Mouse (Mus musculus) granulocyte monocyte progenitor cell, adult 5-6 weeks (primary cell): Measurements from ENCODE around the gene Fchsd2. TPM values are rescaled to one million over a fixed set of nuclear protein-coding genes. Genes with fewer than 3 reads are reported as not detected.

Experiments used
- ATAC-seq: replicated peaks from 2 replicates; pipeline ENCODE4 v1.8.0; 2016; ENCODE audit warnings: mild to moderate bottlenecking, moderate TSS enrichment, inconsistent platforms; ENCODE audit not compliant: poor library complexity, severe bottlenecking
- total RNA-seq, 2 experiments: library from RNA; stranded (forward) in 1 of 2; stranded (reverse) in 1 of 2; fragments of 200-712, 200-1000 nt in 1 of 2; fragments of >200 nt in 1 of 2; fragmentation: Nextera tagmentation in 1 of 2; gene quantifications; 2 replicates each; pipeline ENCODE4 v1.2.3; 2014 to 2017

Gene Fchsd2
- total RNA-seq, 2 experiments from 2014 or later, result 43.5 to 45.6 TPM

DNA sequence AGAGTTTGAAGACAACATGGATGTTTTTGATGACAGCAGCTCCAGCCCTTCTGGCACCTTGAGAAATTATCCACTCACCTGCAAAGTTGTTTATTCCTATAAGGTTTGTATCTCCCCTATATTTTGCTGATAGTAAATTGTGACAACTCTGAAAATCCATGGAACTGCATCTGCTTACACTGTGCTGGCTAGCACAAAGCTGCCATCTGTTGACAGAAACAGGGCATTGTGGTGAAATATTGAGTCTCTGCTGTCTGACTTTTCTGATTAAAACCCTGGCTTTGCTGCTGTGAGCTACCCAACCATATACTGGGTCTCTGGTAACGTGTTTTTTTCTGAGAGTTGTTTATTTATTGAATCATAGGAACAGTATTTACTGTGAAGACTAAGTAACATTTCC lies 178.9 kb downstream of the Fchsd2 start:
- no peak for ATAC-seq

DNA sequence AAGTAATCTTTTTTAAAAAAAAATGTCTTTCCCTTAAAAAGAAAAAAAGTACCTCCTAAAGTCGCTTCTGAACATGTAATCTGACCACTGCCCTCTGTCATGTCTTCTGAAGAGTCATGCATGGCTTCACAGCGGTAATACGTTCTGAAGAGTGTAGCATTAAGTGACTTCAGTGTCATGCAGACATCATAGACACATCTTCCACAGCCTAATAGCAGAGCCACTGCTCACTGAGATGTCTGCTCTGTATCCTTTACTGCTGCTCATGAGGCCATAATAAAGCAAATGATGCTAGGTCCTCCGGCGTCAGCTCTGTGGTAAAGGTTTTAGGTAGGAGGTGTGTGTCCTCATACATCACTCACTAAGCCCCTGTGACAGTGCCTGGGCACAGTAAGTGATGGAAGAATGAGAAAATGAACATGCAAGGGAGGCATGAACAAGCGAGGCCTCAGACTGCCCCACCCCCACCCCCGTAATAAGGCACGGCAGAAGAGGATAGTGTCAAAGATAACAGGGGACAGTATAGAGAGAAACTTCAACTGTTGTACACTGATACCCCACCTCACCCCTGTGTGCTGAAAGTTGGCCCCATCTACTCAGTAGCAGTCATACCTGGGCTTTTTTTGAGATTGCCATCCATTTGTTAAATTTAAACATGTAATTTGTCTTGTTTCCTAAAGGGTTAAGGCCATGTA lies 179.9 kb downstream of the Fchsd2 start:
- no peak for ATAC-seq

GRCm38 (mm10) chr7:101282721-101283120 lies 190.1 kb downstream of the Fchsd2 start:
- no peak for ATAC-seq

DNA sequence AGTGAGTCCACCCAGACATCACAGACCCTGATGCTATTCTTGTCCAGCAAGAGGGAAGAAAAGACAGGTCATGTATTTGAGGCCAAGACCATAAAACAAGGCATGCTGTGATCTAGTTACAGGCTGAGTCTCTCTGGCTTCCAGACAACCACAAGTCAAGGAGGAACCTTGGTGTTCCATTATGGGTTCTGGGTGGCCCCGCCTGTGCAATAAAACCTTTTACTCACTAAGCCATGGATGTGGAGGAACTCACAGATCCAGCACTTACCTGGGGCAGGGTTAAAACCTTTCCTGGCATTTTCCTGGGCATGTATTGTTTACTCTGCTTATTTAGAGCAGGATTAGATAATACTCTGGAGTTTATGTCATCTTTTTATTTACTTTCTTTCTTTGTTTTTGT lies 191.8 kb downstream of the Fchsd2 start:
- ATAC-seq, result no peak

DNA sequence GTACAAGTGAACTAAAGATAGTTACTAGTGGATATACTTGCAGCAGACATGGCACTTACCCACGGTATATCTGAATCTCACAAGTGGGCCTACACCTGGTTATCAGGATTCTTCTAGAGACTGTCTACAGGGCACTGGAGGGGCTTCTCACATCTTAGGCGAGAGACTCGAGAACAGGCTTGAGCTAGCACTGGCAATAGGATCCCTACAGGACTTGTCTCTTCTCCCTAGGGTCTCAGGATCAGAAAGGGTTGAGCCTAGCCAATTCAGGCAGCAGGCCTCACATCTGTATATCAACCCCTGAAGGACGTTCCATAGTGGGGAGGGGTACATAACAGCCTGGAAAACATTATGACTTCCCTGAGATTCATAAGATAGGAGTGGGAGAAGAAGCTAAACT lies 194.2 kb downstream of the Fchsd2 start:
- ATAC-seq, result no peak

- ATAC-seq, result no peak
Observed at GRCm38 (mm10) chr7:101287820-101288219, 195.2 kb downstream of the Fchsd2 start.

DNA sequence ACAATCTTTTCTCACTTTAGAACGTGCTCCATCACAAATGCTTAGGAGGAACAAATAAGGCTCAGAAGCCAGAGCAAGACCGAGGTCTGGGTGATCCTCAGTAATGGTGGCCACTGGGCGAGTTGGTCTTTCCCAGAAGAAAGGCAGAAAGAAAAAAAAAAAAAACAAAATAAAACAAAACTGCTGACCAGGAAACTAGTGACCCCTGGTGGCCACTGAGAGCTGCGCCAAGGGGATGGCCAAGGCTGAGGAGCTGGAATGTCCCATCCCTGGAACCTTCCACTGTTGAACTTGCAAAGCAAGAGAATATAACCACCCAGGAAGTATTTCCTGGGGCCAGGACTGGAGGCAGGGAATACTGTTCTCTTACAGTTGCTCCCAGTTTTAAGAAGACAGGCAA lies 195.8 kb downstream of the Fchsd2 start:
- peak; percentile 53 for ATAC-seq

- ATAC-seq, result no peak
Observed at GRCm38 (mm10) chr7:101290401-101290800, 197.7 kb downstream of the Fchsd2 start.

- no peak for ATAC-seq
Observed at GRCm38 (mm10) chr7:101291211-101291610, 198.5 kb downstream of the Fchsd2 start.

GRCm38 (mm10) chr7:101291641-101292040 lies 199.0 kb downstream of the Fchsd2 start:
- ATAC-seq, result no peak

DNA sequence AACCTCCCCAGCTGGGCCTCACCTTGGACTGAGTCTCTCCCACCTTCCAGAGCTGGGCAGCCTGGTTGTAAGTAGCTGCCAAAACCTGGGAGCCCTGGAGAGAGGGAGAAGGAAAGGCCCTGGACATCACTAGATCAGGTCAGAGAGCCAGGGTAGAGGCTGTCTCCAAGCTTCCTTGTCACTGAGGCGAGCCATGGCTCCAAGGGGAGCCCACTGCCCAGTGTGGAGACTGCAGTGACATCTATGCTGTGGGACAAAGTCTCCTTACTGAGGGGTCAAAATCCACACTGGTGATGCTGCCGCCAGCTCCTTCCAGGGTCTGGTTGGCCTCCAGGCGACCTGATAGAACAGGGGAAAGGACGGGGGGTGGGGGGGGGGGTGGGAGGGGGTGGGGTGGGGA lies 199.4 kb downstream of the Fchsd2 start:
- no peak for ATAC-seq

DNA sequence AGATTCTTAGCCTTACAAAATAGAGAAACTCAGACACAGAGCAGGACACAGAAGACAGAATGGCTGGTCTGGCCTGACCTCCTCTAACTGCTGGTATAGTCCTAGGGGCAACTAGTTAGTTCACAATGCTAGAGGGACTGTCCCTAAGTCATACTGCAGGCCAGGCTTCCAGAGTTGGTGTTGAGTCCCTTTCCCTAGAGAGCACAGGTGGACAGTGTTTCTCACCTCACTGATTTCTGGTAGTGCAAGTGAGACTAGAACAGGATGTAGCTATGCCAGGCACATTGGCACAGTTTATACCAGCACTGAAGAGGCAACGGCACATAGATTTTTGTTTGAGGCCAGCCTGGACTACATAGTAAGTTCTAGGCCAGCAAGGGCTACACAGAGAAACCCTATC lies 200.0 kb downstream of the Fchsd2 start:
- no peak for ATAC-seq

GRCm38 (mm10) chr7:101293138-101293537 lies 200.5 kb downstream of the Fchsd2 start:
- ATAC-seq, result no peak

GRCm38 (mm10) chr7:101293611-101294010 lies 200.9 kb downstream of the Fchsd2 start:
- ATAC-seq, result no peak

GRCm38 (mm10) chr7:101295438-101295837 lies 202.8 kb downstream of the Fchsd2 start:
- no peak for ATAC-seq

DNA sequence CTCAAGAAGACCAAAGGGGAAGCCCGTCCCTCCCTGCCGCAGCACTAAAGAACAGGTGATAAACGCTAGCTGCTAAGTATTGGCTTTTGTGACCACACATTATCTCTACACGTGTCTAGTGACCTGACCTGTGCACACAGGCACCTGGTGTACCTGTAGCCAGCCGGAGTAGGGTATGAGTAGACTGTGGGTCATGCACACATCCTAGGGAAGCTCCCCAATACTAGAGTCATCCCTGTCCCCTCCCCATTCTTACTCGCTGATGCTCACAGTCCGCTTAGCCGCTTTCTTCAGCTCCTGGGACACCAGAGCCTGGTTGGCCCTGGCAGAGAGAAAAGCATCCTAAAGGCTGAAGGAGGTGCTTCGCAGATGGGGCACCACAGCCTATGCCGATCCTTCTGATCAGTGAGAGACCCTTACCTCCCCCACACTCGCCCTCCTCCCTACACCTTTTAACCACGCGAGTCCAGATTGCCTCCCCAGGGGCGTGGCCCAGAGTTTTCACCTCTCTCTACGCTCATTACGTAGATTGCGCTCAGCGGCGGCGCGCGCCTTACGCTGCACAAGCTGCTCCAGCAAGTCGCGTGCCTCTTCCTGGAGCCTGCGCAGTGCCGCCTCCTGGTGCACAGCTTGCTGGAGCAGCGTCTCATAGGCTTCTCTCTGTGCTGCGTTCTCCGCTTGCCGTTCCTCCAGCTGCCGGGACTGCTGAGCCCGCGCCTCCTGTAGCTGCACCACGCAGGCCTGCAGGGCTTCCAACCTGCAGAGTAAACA lies 203.8 kb downstream of the Fchsd2 start:
- ATAC-seq, result peak; percentile 66

DNA sequence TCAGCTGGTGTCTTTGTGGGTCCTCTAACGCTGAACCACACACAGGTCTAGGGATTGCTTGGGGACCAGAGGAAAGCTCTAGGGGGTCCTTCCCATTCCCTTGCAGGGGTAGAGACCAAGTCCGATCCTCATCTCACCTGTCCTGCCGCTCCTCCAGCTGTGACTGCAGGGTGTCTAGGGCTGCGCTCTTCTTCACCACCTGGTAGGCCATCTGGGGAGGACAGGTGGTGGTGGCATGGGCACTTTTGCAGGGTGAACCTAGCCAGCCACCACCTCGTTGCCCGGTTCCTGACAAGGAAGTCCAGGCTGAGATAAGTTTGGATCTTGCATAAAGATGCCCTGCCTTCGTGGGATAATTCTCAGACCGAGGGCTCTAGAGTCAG lies 204.4 kb downstream of the Fchsd2 start:
- ATAC-seq, result no peak

DNA sequence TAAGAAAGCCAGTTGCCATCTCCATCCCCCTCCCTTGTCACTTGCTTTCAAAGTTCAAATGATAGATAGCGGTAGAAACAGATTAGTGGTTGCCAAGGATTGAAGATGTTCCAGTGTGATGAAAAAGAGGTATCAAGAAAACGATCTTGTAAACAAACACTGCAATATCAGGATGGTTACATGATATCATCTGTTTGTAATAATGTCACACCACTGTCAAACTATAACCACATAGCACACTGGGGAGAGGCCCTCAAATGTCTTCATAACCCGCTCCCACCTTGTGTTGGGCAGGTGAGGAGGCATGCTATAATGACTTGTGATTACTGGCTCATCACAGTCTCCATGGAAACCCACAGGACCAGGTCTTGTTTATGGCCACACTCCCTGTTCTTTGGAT lies 205.7 kb downstream of the Fchsd2 start:
- no peak for ATAC-seq

DNA sequence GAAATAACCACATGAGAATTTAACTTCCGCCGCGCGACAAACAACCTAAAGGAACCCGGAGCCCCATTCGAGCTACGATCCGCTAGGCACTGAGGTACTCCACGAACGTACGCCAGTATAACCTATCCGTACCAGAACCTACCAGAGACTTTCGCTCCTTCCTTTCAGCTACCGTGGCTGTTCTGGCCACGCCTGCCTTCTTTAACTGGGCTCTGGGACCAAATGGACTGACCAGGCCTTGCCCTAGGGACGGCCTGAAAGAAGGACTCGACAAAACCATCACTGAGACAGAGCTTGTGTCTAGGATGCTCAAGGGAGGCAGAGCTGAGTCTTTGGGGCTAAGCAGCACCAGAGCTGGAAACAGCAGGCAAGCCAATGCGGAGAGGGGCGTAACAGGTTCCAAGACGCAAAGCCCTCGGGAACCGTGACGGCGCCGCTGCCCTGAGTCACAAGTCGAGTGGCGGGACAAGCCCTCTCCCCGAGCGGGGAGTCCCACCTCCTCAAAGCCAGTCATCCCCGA lies 208.8 kb downstream of the Fchsd2 start:
- peak; percentile 23 for ATAC-seq

- ATAC-seq, result peak; percentile 83
Observed at GRCm38 (mm10) chr7:101301881-101302456, 209.3 kb downstream of the Fchsd2 start, which contains the start of gene Atg16l2. Gene Atg16l2 (minus strand): TSS chr7:101302251.

- no peak for ATAC-seq
Observed at GRCm38 (mm10) chr7:101302691-101303090, 210.0 kb downstream of the Fchsd2 start.
